Mouse (Mus musculus) forebrain, postnatal 0 days (tissue): ENCODE measurements at regions not wholly inside any gene's neighbourhood (a gene's known extent, or its start where the extent isn't known, plus 50 kb on each side); places are given as distances from the start of the nearest gene placed in this dataset.

Experiments used
- ATAC-seq: fragments of 200-750 bp; cut with Nextera tagmentation; 2 replicates; pipeline ENCODE4 v1.8.0; 2017; ENCODE audit warnings: mild to moderate bottlenecking, moderate library complexity
- DNase-seq: peaks from one replicate; pipeline ENCODE4 v3.0.0-alpha.2; 2015
- H3K27ac ChIP-seq: fragments of 300-500 bp; sonication (generic); 2 replicates; pipeline ENCODE4 v1.5.1; 2014; ENCODE audit warnings: low read depth, mild to moderate bottlenecking, antibody characterized with exemption, low read length, moderate library complexity, mixed read lengths
- H3K27me3 ChIP-seq: fragments of 300-500 bp; sonication (generic); 2 replicates; pipeline ENCODE4 v1.6.1; 2014; ENCODE audit warnings: mild to moderate bottlenecking, low read length, mixed read lengths; ENCODE audit not compliant: insufficient read depth
- H3K36me3 ChIP-seq: fragments of 300-500 bp; sonication (generic); 2 replicates; pipeline ENCODE4 v1.6.1; 2014; ENCODE audit warnings: mild to moderate bottlenecking, moderate library complexity; ENCODE audit not compliant: insufficient read depth
- H3K4me1 ChIP-seq: fragments of 300-500 bp; sonication (generic); 2 replicates; pipeline ENCODE4 v1.6.1; 2014; ENCODE audit warnings: antibody characterized with exemption; ENCODE audit not compliant: insufficient read depth
- H3K4me2 ChIP-seq: fragments of 300-500 bp; sonication (generic); 2 replicates; pipeline ENCODE4 v1.6.1; 2014; ENCODE audit warnings: low read depth, mild to moderate bottlenecking, moderate library complexity
- H3K4me3 ChIP-seq: fragments of 300-500 bp; sonication (generic); 2 replicates; pipeline ENCODE4 v1.5.1; 2014; ENCODE audit warnings: low read depth, low read length, mixed read lengths
- H3K9ac ChIP-seq: fragments of 300-500 bp; sonication (generic); 2 replicates; pipeline ENCODE4 v1.6.1; 2014; ENCODE audit warnings: mild to moderate bottlenecking
- H3K9me3 ChIP-seq: fragments of 300-500 bp; sonication (generic); 2 replicates; pipeline ENCODE4 v1.6.1; 2016; ENCODE audit warnings: low read length
- CTCF ChIP-seq: sonication (generic); IDR thresholded peaks from 2 replicates; pipeline ENCODE4 v1.5.1; 2016; ENCODE audit warnings: antibody characterized with exemption, control low read depth, low read depth
- WGBS: fragments of 180-500 bp; shearing (Covaris S2); extraction: QIAGEN DNeasy Blood & Tissue Kit; methylation state at CpG from one replicate; pipeline ENCODE4 v1.1.7; 2014; 5-methylcytosine and 5-hydroxymethylcytosine counted together

GRCm38 (mm10) chr4:52331361-52331951, 107.6 kb upstream of the Smc2 start:
- H3K9ac ChIP-seq: no peak overlapping the region
- no peak for TF ChIP-seq CTCF
- H3K9me3 ChIP-seq: no peaks in the 10 kb centered on the region
- H3K27me3 ChIP-seq: no peaks in the 10 kb centered on the region
- 19% methylated on average over 1 of the region's 1 CpGs for WGBS
- no peaks in the 10 kb centered on the region for H3K4me1 ChIP-seq
- no peak; the same call in 1 of the 2 replicates for ATAC-seq
- no peak overlapping the region for H3K4me3 ChIP-seq
- H3K36me3 ChIP-seq: no peaks in the 10 kb centered on the region
- H3K4me2 ChIP-seq: no peak overlapping the region
- H3K27ac ChIP-seq: no peak overlapping the region
- no peak for DNase-seq

GRCm38 (mm10) chr4:52336365-52337017, 102.6 kb upstream of the Smc2 start:
- Histone ChIP-seq H3K27ac (no peak overlapping the region), H3K27me3 (no peaks in the 10 kb centered on the region), H3K9ac (no peak overlapping the region), H3K9me3 (no peaks in the 10 kb centered on the region), H3K36me3 (no peaks in the 10 kb centered on the region), H3K4me1 (no peaks in the 10 kb centered on the region), H3K4me3 (no peak overlapping the region), H3K4me2 (no peak overlapping the region)
- WGBS: 59% methylated on average over 4 of the region's 4 CpGs
- DNase-seq (no peak), ATAC-seq (no peak)
- TF ChIP-seq CTCF: no peak

GRCm38 (mm10) chr4:52341245-52341644, 97.8 kb upstream of the Smc2 start:
- Histone ChIP-seq H3K27ac (no peak overlapping the region), H3K4me1 (no peaks in the 10 kb centered on the region), H3K4me2 (no peak overlapping the region), H3K36me3 (no peaks in the 10 kb centered on the region), H3K27me3 (no peaks in the 10 kb centered on the region), H3K4me3 (no peak overlapping the region), H3K9ac (no peak overlapping the region), H3K9me3 (no peaks in the 10 kb centered on the region)
- no peak for TF ChIP-seq CTCF
- DNase-seq (peak; percentile 21), ATAC-seq (no peak)

GRCm38 (mm10) chr4:52361751-52362150, 77.3 kb upstream of the Smc2 start:
- no peak overlapping the region for H3K4me2 ChIP-seq
- no peaks in the 10 kb centered on the region for H3K36me3 ChIP-seq
- no peaks in the 10 kb centered on the region for H3K27me3 ChIP-seq
- no peak for ATAC-seq
- DNase-seq: no peak
- no peaks in the 10 kb centered on the region for H3K9me3 ChIP-seq
- peak; percentile 33; the same call in 1 of the 2 replicates for TF ChIP-seq CTCF
- no peaks in the 10 kb centered on the region for H3K4me1 ChIP-seq
- no peak overlapping the region for H3K27ac ChIP-seq
- H3K4me3 ChIP-seq: no peak overlapping the region
- 69% methylated on average over 6 of the region's 6 CpGs for WGBS
- H3K9ac ChIP-seq: no peak overlapping the region

- no peaks in the 10 kb centered on the region for H3K9me3 ChIP-seq
- H3K27ac ChIP-seq: no peak overlapping the region
- H3K4me2 ChIP-seq: no peak overlapping the region
- no peak for TF ChIP-seq CTCF
- no peak overlapping the region for H3K4me3 ChIP-seq
- no peak for DNase-seq
- no peak overlapping the region for H3K9ac ChIP-seq
- H3K4me1 ChIP-seq: no peaks in the 10 kb centered on the region
- ATAC-seq: no peak
- 48% methylated on average over 4 of the region's 4 CpGs for WGBS
- no peaks in the 10 kb centered on the region for H3K36me3 ChIP-seq
- H3K27me3 ChIP-seq: no peaks in the 10 kb centered on the region
Measured at GRCm38 (mm10) chr4:52365866-52366265, 73.2 kb upstream of the Smc2 start.

- Histone ChIP-seq H3K9me3 (no peaks in the 10 kb centered on the region), H3K4me1 (no peaks in the 10 kb centered on the region), H3K27me3 (no peaks in the 10 kb centered on the region), H3K9ac (no peak overlapping the region), H3K27ac (no peak overlapping the region), H3K4me3 (no peak overlapping the region), H3K36me3 (no peaks in the 10 kb centered on the region), H3K4me2 (no peak overlapping the region)
- no peak for TF ChIP-seq CTCF
- WGBS: 89% methylated on average over 3 of the region's 3 CpGs
- ATAC-seq: no peak
- DNase-seq: no peak
Measured at GRCm38 (mm10) chr4:52368527-52368926, 70.5 kb upstream of the Smc2 start.
